Mouse (Mus musculus): ENCODE data around the gene Olfr1045.
"Not testable (repeated sequence)": the region's sequence is repeated elsewhere in the genome, so short reads cannot be mapped to it uniquely, and the experiment has no call there.

DNA sequence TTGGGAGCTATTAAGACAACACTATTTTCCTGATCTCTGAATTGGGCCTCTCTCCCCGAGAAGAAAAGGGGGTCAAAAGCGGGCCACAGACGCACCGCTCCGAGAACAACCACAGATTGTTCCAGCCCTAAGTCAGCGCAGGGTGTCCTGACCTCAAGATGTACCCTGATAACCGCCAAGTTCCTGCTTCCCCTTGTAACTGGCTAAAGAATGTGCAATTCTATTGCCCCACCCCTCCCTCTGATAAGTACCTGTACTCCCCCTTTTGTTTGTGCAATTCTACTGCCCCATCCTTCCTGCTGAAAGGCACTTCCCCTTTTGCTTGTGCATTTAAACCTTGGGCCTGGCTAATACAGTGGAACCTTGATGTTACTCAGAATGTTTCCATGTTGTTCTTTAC is 27.4 kb downstream of the Olfr1045 start:
- TF ChIP-seq POLR2AphosphoS5 (IDR thresholded peaks at IDR 0.05; ENCODE audit: insufficient replicate concordance, low read depth, low read length); CTCF (IDR thresholded peaks at IDR 0.05; ENCODE audit: low read depth, low read length); GATA1 (IDR thresholded peaks at IDR 0.05; ENCODE audit: borderline replicate concordance, low read length); TAL1 (conservative IDR thresholded peaks at IDR 0.05; ENCODE audit: low read depth, low read length); GATA2 (IDR thresholded peaks at IDR 0.05; ENCODE audit: borderline replicate concordance, low read depth, low read length): not testable (repeated sequence)

Data from G1E (cell line).